Mouse (Mus musculus) layer of hippocampus, postnatal 14 days (tissue): Measurements from ENCODE around the gene Mtf2. TPM values are rescaled to one million over a fixed set of nuclear protein-coding genes. Genes with fewer than 3 reads are reported as not detected.
"Not testable (repeated sequence)": the region's sequence is repeated elsewhere in the genome, so short reads cannot be mapped to it uniquely, and the experiment has no call there.

ENCODE experiments used
- DNase-seq, 2 experiments: peaks; one replicate each; pipeline ENCODE4 v3.0.0; 2021 to 2022; ENCODE audit warnings: low spot score in 2 of 2, mixed read lengths in 1 of 2
- long read RNA-seq, 2 experiments: library from polyadenylated mRNA; stranded (forward); transcript quantifications; one replicate each; pipeline ENCODE4 v2.0.0; 2021
- total RNA-seq, 2 experiments: library from RNA; stranded (reverse); gene quantifications; 2 replicates each; pipeline ENCODE4 v1.2.3; 2021

Mtf2 gene
- total RNA-seq = 10 to 100 TPM; 44.8 to 45.4 TPM
- long read RNA-seq, experiment 1, full-length matches to known transcripts = 3 of 9 reads
- long read RNA-seq, experiment 1, partial matches to known transcripts = 0 of 9 reads
- long read RNA-seq, experiment 1, other reads (novel, unspliced or antisense) = 6 of 9 reads
- long read RNA-seq, experiment 2, full-length matches to known transcripts = 4 of 15 reads
- long read RNA-seq, experiment 2, partial matches to known transcripts = 0 of 15 reads
- long read RNA-seq, experiment 2, other reads (novel, unspliced or antisense) = 11 of 15 reads

DNA sequence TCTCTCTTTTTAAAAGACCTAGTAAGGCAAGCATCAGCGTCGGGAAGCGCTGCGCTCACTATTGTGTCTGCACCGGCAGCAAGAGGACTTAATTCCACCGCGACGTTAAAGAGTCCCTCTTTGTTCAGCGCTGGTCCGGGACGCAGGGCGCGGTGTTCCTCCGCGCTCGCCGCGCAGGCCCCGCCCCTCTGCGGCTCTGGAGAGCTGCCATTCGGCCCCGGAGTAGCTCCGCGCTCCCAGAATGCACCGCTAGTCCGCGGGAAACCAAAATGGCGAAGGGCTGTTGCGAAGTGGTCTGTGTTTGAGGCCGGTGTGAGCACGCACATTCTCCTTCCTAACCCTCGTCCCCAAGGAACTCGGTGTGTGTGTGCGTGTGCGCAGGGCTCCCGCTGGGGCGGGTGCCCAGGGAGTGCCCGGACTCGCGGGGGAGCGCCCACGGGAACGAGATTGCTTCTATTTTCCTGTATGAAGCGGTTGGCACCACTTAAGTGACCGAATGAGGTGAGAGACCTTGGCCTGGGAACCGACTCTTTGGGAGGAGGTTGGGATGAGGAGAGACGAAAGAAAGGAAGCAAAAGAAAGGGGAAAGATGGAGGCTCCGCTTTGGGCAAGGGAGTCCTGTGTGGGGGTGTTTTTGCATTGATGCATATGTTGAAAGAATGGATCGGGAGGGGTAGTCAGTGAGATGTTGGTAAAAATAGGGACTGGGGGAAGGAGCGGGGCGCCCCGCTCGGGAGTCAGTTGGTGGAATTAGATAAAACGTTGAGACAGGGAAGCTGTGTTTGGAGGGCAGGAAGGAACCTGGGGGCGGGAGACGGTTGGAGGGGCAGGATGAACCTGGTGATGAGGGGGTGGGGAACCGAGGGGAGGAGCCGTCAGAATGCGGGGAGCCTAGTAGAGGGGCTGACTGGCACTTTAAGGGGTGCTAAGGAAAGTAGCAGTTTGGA is at the start of gene Mtf2:
Gene Mtf2 (plus strand): TSS at position 210 of the 947 bp plus-strand sequence.
- peak; percentile 98 for DNase-seq

DNA sequence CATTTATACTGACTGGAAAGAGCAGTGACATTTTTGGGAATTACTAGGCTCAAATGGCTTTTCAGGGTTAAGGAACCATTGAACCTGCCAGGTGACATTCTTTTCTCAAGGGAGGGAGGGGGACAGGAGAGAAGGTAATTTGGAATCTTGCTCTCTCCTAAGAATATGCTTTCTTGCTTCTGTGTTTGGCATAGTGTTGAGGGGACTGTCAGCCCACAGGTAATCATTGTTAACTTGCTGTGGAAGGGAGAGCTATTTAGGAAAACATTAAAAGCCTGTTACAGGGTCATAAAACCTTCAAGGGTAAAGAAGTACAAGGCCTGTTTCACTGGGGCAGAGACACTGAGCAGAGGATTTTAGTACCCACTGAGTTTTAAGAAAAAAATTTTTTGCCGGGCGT is 48.2 kb upstream of the Mtf2 start:
- no peak for DNase-seq

DNA sequence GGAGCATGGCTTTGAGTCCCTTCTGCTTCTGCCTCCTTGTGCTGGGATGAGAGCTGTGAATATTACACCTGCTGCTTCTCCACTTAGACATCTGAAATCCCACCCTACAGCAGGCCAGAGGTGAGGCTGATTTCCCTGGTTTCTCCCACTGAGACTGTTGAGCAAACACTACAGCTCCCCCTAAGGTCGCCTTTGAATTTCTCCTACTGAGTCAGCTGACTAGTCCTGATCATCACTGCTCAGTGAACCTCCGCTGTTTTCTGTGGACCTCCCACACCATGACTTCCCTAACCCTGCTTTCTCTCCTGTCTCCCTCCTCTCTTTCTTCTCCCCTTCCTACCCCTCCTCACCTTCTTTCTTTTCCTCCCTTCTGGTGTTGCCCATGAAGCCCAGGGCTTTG is 46.1 kb upstream of the Mtf2 start:
- DNase-seq = no peak

DNA sequence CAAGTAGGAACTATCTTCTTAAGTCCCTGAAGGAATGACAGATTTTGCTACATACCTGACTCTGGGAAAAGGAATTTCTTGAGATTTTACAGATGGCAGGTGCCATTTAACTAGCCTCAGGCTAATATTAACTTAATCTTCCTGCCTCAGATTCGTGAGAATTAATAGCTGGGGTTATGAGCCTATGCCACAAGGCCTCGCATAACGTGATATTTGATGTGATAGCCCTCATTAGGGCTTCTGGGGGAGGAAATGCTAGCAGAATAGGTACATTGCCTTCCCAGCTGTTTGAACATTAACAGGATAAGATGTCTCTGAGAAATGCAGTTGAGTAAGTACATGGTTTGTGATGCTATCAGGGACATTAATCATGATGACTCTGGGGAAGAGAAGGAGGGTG is 44.1 kb upstream of the Mtf2 start:
- DNase-seq = no peak

DNA sequence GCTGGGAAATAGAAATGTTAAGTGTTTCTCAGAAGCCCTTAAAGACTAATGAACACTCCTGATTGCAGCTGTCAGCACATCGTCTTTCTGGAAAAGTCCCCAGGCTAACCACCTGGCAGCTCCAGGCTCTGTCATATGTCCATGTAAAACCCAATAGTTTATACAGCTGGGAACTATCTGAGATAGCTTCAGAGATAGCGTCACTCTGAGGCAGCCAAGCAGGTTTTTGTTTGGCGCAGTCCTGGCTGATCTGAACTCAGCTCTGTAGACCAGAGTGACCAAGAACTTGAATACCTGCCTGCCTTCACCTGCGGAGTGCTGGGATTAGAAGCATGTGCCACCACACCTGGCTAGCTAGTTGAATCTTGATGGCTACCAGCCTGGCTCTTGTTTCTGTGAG is 37.2 kb upstream of the Mtf2 start:
- DNase-seq = no peak

DNA sequence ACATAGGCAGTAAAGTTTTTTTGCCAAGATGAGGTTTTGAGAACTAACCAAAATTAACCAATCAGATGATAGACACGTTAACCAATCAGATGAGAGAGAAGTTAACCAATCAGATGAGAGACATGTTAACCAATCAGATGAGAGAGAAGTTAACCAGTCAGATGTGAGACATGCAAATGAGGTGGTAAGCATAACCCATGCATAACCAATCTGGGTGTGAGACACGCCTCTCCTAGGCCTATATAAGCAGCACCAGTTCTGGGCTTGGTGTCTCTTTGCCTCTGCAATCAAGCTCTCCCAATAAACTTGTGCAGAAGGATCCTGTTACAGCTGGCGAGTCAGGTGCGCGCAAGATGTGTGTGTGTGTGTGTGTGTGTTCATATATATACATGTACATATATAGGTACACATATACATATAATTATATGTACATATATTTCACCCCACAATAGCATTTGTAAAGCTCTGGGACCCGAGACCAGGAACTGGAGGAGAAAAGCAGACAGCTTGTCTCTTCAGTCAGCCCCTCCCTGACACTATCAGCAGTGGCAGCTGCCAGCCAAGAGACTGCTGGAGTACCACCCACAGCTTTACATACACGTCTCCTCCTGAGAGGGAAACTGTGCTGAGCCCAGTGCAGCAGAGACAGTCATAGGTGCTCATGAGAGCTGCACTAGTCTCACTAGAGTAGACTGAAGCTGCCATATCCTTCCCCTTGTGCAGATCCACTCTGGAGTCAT is 36.5 kb upstream of the Mtf2 start:
- not testable (repeated sequence) for DNase-seq

DNA sequence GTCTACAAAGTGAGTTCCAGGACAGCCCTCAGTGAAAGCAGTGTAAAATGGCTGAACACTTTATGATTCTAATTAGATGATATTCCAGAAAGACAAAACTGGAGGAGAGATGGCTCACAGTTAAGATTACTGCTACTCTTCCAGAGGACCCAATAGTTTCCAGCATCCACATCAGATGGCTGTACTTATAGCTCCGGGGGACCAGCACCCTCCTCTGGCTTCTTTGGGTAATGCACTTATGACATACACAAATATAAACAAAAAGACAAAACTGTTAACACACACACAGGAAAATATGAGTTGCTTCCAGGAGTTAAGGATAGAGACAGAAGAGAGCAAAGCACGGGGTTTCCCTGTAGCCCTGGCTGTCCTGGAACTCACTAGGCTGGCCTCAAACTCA is 35.5 kb upstream of the Mtf2 start:
- DNase-seq = no peak

DNA sequence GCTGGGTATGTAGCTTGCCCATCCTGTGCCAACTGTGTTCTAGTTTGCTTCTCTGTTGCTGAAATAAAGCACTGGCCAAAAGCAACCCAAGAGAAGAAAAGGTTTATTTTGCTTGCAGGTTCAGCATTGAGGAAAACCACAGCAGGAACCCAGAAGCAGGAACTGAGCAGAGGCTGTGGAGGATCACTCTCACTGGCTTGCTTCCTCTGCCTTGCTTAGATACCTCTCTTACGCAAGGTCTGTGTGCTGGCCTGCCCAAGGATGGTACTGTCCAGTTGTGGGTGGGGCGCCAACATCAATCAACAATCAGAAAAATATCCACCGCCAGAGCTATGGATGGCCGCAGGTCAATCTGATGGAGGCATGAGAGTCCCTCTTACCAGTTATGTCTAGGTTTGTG is 34.2 kb upstream of the Mtf2 start:
- no peak for DNase-seq

DNA sequence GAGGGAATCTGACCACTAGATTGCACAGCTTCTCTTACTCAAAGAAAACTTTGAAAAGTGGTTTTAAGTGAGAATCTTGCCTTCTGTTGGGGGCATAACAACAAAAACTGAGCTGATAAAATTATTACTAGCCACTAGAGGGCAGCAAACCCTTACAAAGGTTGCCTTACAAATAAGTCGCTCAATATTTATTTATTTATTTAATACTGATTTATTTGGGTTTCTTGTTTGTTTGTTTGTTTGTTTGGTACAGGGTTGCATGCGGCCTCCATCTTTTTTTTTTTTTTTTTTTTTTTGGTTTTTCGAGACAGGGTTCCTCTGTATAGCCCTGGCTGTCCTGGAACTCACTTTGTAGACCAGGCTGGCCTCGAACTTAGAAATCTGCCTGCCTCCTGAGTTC is 31.3 kb upstream of the Mtf2 start:
- peak in 1 of 2 experiments; percentile 77 for DNase-seq

DNA sequence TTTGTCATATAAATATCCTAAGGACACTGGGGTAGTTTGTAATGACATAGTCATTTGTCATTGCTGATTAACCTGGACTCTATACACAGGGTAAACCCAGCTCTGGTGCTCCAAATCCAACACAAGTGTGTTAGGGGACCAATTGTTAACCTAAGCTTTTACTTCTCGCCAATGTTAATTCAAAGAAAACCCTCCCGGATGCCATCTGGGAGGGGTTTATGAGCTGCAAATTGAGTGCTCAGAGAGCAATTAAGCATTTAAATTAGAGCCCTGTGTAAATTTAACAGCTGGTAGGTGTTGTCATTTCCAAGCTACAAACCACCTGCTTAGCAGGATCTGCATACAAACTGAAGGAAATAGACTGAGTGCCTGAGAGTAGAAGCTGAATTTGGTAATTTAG is 30.0 kb upstream of the Mtf2 start:
- no peak for DNase-seq

DNA sequence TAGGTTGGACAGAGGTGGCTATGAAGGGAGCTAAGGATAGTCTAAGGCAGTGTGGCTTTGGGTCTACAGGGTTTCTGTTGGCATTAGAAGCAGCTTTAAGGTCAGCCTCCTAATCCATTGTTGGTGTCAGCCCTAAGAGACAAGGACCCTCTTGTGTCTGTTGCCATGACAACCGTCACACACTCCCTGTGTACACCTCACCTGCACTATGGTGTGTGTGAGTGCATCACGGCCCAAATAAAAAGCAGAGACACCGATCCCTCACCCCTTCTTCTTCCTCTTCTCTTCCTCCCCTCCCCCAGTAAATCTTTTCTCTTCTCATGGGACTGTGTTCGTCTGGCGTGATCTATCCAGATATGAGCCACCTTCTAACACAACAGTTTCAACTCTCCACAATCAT is 23.4 kb upstream of the Mtf2 start:
- DNase-seq = no peak

DNA sequence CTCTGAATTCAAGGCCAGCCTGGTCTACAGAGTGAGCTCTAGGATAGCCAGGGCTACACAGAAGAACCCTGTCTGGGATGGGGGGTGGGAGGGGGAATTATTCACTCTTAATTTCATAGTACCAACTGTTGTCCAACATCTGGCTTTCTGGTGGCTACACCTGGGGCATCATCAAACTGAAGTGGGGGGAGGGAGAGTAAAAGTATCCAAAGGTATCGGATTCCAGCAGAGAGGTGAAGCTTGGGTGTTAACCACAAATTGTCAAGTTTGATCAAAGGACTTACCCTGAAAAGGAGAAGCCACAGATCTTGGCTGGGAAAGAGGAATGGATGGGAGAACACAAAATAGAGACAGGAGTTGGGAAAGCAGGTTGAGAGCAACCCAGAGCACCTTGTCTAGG is 21.6 kb upstream of the Mtf2 start:
- no peak for DNase-seq

DNA sequence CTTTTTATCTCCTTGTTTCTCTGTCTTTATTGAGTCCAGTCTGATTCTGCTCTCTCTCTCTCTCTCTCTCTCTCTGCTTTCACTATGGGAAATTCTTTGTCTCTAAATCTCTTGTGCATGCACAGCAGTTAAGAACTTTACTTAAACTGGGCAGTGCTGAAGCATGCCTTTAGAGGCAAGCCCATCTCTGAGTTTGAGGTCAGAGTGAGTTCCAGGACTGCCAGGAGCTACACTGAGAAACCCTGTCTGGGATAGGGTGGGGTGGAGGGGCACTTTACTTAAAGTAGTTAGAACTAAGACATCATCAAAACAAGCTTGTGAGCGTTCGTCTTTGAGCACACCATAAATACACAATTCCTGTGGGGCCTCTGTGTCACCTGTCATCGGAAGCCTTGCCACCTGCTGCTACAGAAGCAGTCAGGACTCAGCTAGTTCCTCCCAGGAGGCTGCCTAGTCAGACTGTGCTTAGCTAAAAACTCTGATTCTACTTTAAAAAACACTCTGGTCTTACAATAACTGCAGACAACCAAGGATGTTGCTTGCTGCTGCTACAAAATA is 15.7 kb upstream of the Mtf2 start:
- no peak for DNase-seq

DNA sequence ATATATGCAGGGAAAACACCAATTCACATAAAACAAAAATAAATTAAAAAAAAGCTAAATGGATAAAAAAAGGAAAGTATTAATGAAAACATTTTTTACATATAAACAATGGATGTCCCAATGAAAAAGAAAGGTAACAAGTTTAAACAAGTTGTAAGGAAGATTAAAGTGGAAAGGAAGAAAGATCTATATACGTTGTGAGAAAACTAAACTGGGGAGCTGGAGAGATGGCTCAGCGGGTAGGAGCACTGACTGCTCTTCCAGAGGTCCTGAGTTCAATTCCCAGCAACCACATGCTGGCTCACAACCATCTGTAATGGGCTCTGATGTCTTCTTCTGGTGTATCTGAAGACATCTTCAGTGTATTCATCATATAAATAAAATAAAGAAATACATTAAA is 14.4 kb upstream of the Mtf2 start:
- no peak for DNase-seq

DNA sequence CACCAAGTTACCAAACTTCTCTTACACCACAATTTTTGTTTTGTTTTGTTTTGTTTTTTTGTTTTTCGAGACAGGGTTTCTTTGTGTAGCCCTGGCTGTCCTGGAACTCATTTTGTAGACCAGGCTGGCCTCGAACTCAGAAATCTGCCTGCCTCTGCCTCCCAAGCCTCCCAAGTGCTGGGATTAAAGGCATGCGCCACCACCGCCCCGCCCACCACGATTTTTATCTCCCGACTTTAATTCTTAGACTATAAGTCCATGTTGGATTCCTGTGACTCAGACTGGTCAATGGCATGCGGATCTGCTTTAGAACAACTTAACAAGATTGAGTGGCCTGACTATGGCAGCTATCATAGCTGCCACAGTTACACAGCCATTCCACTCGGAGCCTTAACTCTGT is 13.7 kb upstream of the Mtf2 start:
- DNase-seq = not testable (repeated sequence)

DNA sequence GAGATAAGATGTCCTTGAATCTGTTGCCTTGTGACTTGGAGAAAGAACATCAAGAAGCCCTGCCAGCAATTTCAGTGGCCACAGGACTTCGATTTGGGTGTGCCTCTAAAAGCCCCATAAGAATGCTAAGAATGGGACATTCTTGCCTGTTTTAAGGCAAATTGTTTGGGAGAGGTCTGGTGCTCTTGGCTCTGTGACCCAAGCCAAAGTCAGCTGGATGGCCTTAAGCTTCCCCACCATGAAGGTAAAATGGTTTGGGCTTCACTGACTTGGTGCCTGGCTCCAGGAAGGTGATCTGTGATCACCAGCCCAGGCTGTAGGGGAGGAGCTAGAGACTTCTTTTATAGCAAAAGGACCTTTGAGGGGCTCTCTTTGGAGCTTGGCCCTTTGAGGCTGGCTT is 13.3 kb upstream of the Mtf2 start:
- DNase-seq = no peak

DNA sequence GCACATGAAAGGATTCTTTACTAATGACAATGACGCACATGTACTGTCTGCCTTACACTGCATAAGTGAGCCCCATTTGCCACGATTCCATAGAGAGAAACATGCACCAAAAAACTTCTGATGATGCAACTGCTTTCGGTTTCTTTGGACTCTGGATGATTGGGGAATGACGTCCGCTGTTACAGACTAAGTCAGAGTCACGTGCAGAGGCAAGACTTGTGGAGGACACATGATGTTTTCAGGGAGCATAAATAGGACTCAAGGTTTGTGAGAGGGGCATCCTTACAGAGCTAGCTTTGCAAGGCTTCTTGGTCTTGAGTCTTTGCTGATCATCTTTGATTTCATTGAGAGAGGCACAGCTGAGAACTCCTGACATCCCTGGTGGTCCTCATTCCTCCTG is 11.9 kb upstream of the Mtf2 start:
- no peak for DNase-seq

DNA sequence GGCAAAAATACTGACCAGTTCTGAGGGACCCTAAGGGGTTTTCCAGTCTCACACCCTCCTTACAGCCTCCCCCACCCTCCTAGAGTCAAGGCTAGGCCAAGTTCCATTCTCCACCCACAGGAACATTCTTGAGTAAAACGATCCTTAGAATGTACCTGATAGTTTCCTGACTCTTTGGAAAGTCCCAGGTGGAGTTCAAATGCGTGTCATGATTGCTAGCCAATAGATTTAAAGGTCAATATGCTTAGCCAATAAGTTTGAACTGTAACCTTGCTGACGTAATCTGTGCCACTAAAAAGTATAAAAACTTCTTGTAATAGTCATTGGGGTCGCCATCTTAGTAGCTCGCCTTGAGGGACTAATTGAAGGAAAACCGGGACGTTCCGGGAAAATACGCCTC is 5.1 kb upstream of the Mtf2 start:
- no peak for DNase-seq

DNA sequence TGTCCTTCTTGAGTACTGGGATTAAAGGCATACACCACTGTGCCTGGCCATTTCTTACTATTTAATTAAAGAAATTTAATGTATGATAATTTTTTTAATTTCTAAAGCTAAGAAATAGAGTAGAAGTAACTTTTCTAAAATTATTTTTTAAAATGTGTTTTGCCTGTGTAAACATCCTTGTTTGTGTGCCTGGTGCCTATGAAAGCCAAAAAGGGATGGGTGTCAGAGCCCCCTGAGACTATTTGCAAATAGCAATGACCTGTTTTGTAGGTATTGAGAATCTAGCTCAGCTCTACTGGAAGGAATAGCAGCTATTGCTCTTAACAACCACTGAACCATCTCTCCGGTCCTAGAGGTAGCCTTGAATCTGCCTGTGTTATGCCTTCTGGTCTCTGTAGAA is 6.8 kb downstream of the Mtf2 start:
- DNase-seq = no peak

DNA sequence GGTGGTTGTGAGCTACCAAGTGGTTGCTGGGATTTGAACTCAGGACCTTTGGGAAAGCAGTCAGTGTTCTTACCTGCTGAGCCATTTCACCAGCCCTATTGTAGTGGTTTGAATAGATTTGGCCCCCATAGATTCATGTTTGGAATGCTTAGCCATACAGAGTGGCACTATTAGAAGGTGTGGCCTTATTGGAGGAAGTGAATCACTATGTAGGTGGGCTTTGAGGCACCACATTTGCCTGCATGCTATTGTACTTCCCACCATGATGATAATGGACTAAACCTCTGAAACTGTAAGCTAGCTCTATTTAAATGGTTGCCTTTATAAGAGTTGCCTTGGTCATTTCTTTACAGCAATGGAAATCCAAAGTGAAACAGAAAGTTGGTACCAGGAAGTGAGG is 10.8 kb downstream of the Mtf2 start:
- DNase-seq = no peak

DNA sequence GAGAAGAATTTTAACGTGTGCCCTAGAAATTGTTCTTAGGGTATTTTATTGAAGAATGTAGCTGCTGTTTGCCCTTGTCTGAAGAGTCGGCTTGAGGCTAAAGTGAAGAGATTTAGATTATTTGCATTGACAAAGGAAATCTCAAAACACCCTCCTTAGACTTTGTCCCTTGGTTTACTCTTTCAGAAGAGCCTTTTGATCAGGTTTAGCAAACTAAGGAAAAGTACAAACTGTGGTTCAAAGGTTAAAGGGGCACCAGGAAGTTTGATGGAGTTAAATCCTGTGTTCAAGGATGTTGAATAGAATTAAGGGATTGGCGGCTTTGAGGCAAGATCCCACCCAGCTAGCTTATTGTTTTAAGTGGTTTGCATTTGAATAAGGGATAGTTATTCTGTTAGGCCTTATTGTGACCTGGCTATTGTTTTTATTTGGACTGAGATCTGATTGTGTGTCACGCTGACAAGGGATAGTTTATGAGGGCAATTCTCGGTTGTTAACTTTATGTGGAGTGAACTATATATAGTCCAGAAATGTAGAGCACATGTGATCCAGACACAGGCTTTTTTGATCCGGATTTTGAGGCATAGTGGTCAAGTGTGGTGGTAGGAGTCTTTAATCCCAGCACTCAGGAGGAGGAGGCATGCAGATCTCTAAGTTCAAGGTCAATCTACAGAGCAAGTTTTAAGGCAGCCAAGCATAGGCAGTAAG is 11.5 kb downstream of the Mtf2 start:
- no peak for DNase-seq
